Comparison of ENCODE assay signal across 9 mouse cellular contexts in the genomic region with DNA sequence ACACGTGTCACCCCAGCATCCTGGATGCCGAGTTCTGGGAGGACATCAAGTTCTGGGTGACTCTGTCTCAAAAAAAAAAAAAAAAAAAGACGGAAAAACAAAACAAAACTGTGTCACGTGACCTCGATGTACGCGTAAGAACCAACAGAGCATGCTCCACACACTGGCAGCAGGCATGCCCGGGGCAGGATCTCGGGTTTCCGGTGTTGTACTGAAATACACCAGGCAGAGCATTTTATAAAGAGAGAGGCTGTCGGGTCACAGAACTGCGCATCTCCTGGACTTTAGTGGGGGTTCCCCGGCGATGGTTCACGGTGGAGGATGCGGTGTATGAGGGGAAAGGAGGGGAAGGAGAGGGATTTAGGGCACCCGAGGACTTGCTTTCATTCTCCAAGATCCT.
DNase-seq lines count a peak whose midpoint lies in the region; ATAC-seq and TF ChIP-seq lines count a peak whose summit lies in the region.
"Had no signal": no experiment of that assay in that cellular context is flagged by ENCODE, and none has a peak within 500 bp of the region (broad histone marks: within the 10 kb centered on the region; RNA-seq: fewer than 3 reads in every experiment).

No protein-coding gene starts in this region.

- no peaks in the 10 kb centered on the region for H3K36me3 ChIP-seq in heart, embryonic 10.5 days
- H3K36me3 ChIP-seq in intestine, embryonic 16.5 days (ENCODE audit: control insufficient read depth, insufficient read depth, low read length) = no peaks in the 10 kb centered on the region
- no peaks in the 10 kb centered on the region for H3K36me3 ChIP-seq in midbrain, postnatal 0 days (ENCODE audit: insufficient read depth, low read length)

- no peak overlapping the region for H3K27ac ChIP-seq in heart, embryonic 10.5 days
- no peak overlapping the region for H3K27ac ChIP-seq in intestine, embryonic 16.5 days (ENCODE audit: low read length)
- H3K27ac ChIP-seq in midbrain, postnatal 0 days (ENCODE audit: low read depth, low read length) = no peak overlapping the region

- peak overlapping the region; percentile 21; the same call in 1 of the 2 replicates for H3K4me2 ChIP-seq in intestine, embryonic 16.5 days (ENCODE audit: low read depth, low read length)
- H3K4me2 ChIP-seq in midbrain, postnatal 0 days (ENCODE audit: low read depth, low read length, poor library complexity, severe bottlenecking) = 0 out of 2 replicates have a peak overlapping the region, but pooled peaks have one; percentile 10

- peaks cover 11% of the 10 kb centered on the region; the same call in 1 of the 2 replicates for H3K4me1 ChIP-seq in heart, embryonic 10.5 days
- no peaks in the 10 kb centered on the region for H3K4me1 ChIP-seq in intestine, embryonic 16.5 days (ENCODE audit: control insufficient read depth, insufficient read depth, low read length)
- H3K4me1 ChIP-seq in midbrain, postnatal 0 days (ENCODE audit: insufficient read depth, low read length) = no peaks in the 10 kb centered on the region

- no peak overlapping the region for H3K9ac ChIP-seq in intestine, embryonic 16.5 days (ENCODE audit: low read depth, low read length)
- no peak overlapping the region; the same call in 1 of the 2 replicates for H3K9ac ChIP-seq in midbrain, postnatal 0 days (replicated peaks; ENCODE audit: low read length, poor library complexity, severe bottlenecking)

- H3K9me3 ChIP-seq in heart, embryonic 10.5 days = no peaks in the 10 kb centered on the region
- no peaks in the 10 kb centered on the region for H3K9me3 ChIP-seq in intestine, embryonic 16.5 days (ENCODE audit: control insufficient read depth, low read length)
- no peaks in the 10 kb centered on the region for H3K9me3 ChIP-seq in midbrain, postnatal 0 days (ENCODE audit: low read length)
- H3K9me3 ChIP-seq: megakaryocyte, embryonic 14.5 days had no signal

- WGBS in heart, embryonic 10.5 days = 43% methylated on average over 17 of the region's 17 CpGs
- 42% methylated on average over 17 of the region's 17 CpGs for WGBS in intestine, embryonic 16.5 days
- WGBS in midbrain, postnatal 0 days = 49% methylated on average over 16 of the region's 17 CpGs

- H3K27me3 ChIP-seq in heart, embryonic 10.5 days (ENCODE audit: insufficient read depth, poor library complexity, severe bottlenecking) = peaks cover 69% of the 10 kb centered on the region
- no peaks in the 10 kb centered on the region for H3K27me3 ChIP-seq in intestine, embryonic 16.5 days (replicated peaks; ENCODE audit: control insufficient read depth, insufficient read depth, low read length)
- no peaks in the 10 kb centered on the region for H3K27me3 ChIP-seq in midbrain, postnatal 0 days (ENCODE audit: insufficient read depth, low read length)

- no peak for TF ChIP-seq POLR2A in brain, embryonic 14.5 days (IDR thresholded peaks at IDR 0.05; ENCODE audit: borderline replicate concordance, extremely low read depth, insufficient read depth, insufficient read length, poor library complexity, severe bottlenecking)

- 0 out of 2 replicates have a peak overlapping the region, but pooled peaks have one; percentile 12 for H3K4me3 ChIP-seq in heart, embryonic 10.5 days
- H3K4me3 ChIP-seq in intestine, embryonic 16.5 days (ENCODE audit: low read length) = no peak overlapping the region
- H3K4me3 ChIP-seq in midbrain, postnatal 0 days (ENCODE audit: low read depth, low read length) = no peak overlapping the region
- H3K4me3 ChIP-seq: megakaryocyte, embryonic 14.5 days had no signal

- no peak for TF ChIP-seq CTCF in brain, embryonic 14.5 days (IDR thresholded peaks at IDR 0.05; ENCODE audit: borderline replicate concordance, extremely low read depth, insufficient read depth, insufficient read length)
- TF ChIP-seq CTCF in midbrain, postnatal 0 days (IDR thresholded peaks at IDR 0.05) = no peak

- ATAC-seq in intestine, embryonic 16.5 days = no peak
- ATAC-seq in midbrain, postnatal 0 days (ENCODE audit: low FRiP score) = no peak

- no peak for DNase-seq in heart, embryonic 10.5 days (ENCODE audit: low spot score)
- no peak for DNase-seq in heart, adult 8-10 months (ENCODE audit: low spot score)
- peak; percentile 72 for DNase-seq in brain, embryonic 14.5 days (ENCODE audit: low read depth)
- no peak for DNase-seq in midbrain, postnatal 0 days (ENCODE audit: low spot score)
- DNase-seq in cerebellum, postnatal 4 days (ENCODE audit: low spot score in 2 of 2) = no peak
- DNase-seq in adipocyte (ENCODE audit: low spot score) = no peak
- DNase-seq in layer of hippocampus, postnatal 36 days = no peak
